In the genomic region with DNA sequence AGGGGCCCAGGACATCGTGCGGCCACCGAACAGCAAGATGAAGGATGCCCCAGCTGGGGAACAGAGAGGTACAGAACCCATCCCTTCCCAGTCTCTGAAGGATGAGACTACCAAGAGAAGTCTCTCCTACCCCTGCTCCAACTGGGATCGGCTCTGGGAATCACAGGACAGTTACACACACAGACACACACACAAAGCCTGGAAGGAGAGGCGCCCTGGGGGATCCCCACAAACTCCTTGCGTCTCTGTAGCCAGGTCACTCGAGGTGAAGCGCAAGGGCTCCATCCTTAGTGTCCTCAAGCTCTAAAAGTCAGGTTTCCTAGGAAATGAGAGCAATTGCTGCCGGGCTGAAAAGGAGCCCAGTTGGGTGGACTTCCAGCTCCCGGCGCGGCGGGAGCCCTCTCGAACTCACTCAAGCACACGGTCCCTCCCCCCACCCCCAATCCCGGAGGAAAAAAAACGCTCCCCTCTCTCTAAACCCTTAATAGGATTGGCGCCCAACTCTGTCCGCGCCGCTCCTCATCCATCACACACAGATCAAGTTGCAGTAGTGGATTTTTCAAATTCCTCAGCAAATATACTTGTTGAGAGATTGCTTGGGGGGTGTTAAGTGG, we compare ENCODE assay signal across 9 mouse cellular contexts. TPM values are rescaled to one million over a fixed set of nuclear protein-coding genes. Genes with fewer than 3 reads are reported as not detected.
DNase-seq lines count a peak whose midpoint lies in the region; ATAC-seq lines count a peak whose summit lies in the region.
"Had no signal": no experiment of that assay in that cellular context is flagged by ENCODE, and none has a peak within 500 bp of the region (broad histone marks: within the 10 kb centered on the region; RNA-seq: fewer than 3 reads in every experiment).

No protein-coding gene starts in this region.

- H3K4me3 ChIP-seq in kidney, embryonic 16.5 days (ENCODE audit: low read length), result peak overlapping the region; percentile 53
- H3K4me3 ChIP-seq in hindbrain, embryonic 11.5 days (ENCODE audit: low read depth, low read length), result peak overlapping the region; percentile 59
- peak overlapping the region; percentile 52 for H3K4me3 ChIP-seq in midbrain, embryonic 12.5 days

- no peak for ATAC-seq in kidney, embryonic 16.5 days (ENCODE audit: low FRiP score, low TSS enrichment)
- no peak for ATAC-seq in hindbrain, embryonic 11.5 days (ENCODE audit: low FRiP score)
- ATAC-seq in midbrain, embryonic 12.5 days (ENCODE audit: low FRiP score, low read depth), result no peak
- ATAC-seq in CD4-positive, CD25-positive, alpha-beta regulatory T cell, adult 4 months, result no peak

- H3K27ac ChIP-seq in kidney, embryonic 16.5 days (ENCODE audit: low read length), result peak overlapping the region; percentile 87
- H3K27ac ChIP-seq in hindbrain, embryonic 11.5 days (ENCODE audit: low read depth, low read length), result peak overlapping the region; percentile 89
- peak overlapping the region; percentile 92 for H3K27ac ChIP-seq in midbrain, embryonic 12.5 days (replicated peaks)
- H3K27ac ChIP-seq: liver, embryonic 14.5 days had no signal

- no peaks in the 10 kb centered on the region for H3K36me3 ChIP-seq in kidney, embryonic 16.5 days (ENCODE audit: insufficient read depth, low read length)
- no peaks in the 10 kb centered on the region for H3K36me3 ChIP-seq in hindbrain, embryonic 11.5 days (ENCODE audit: control insufficient read depth, insufficient read depth, low read length)
- no peaks in the 10 kb centered on the region for H3K36me3 ChIP-seq in midbrain, embryonic 12.5 days

- WGBS in kidney, embryonic 16.5 days, result under 1% methylated on average over 21 of the region's 21 CpGs
- under 1% methylated on average over 21 of the region's 21 CpGs for WGBS in hindbrain, embryonic 11.5 days
- under 1% methylated on average over 21 of the region's 21 CpGs for WGBS in midbrain, embryonic 12.5 days

- H3K9me3 ChIP-seq in kidney, embryonic 16.5 days (ENCODE audit: low read length), result no peaks in the 10 kb centered on the region
- no peaks in the 10 kb centered on the region for H3K9me3 ChIP-seq in hindbrain, embryonic 11.5 days (ENCODE audit: control insufficient read depth, low read length)
- H3K9me3 ChIP-seq in midbrain, embryonic 12.5 days, result no peaks in the 10 kb centered on the region

- peaks cover 27% of the 10 kb centered on the region for H3K27me3 ChIP-seq in kidney, embryonic 16.5 days (ENCODE audit: insufficient read depth, low read length)
- H3K27me3 ChIP-seq in hindbrain, embryonic 11.5 days (ENCODE audit: control insufficient read depth, insufficient read depth, low read length), result no peaks in the 10 kb centered on the region; the same call in 1 of the 2 replicates
- H3K27me3 ChIP-seq in midbrain, embryonic 12.5 days, result peaks cover 36% of the 10 kb centered on the region

- peak overlapping the region; percentile 97 for H3K4me2 ChIP-seq in kidney, embryonic 16.5 days (replicated peaks; ENCODE audit: low read depth, low read length)
- peak overlapping the region; percentile 84 for H3K4me2 ChIP-seq in hindbrain, embryonic 11.5 days (replicated peaks; ENCODE audit: low read depth, low read length)
- peak overlapping the region; percentile 94 for H3K4me2 ChIP-seq in midbrain, embryonic 12.5 days (replicated peaks)

- peak overlapping the region; percentile 68 for H3K9ac ChIP-seq in kidney, embryonic 16.5 days (replicated peaks; ENCODE audit: low read length)
- H3K9ac ChIP-seq in hindbrain, embryonic 11.5 days (ENCODE audit: low read depth, low read length), result peak overlapping the region; percentile 78
- peak overlapping the region; percentile 77 for H3K9ac ChIP-seq in midbrain, embryonic 12.5 days (replicated peaks)
- H3K9ac ChIP-seq: liver, embryonic 14.5 days had no signal

- peaks cover 51% of the 10 kb centered on the region for H3K4me1 ChIP-seq in kidney, embryonic 16.5 days (ENCODE audit: insufficient read depth, low read length)
- peaks cover 8% of the 10 kb centered on the region for H3K4me1 ChIP-seq in hindbrain, embryonic 11.5 days (replicated peaks; ENCODE audit: control insufficient read depth, insufficient read depth, low read length)
- peaks cover 58% of the 10 kb centered on the region for H3K4me1 ChIP-seq in midbrain, embryonic 12.5 days

- DNase-seq in kidney, postnatal 36 days, result no peak
- DNase-seq in embryo, embryonic 10.5 days (ENCODE audit: low spot score), result peak; percentile 83
- peak; percentile 67 for DNase-seq in hindbrain, embryonic 11.5 days (ENCODE audit: low spot score)
- DNase-seq in left cerebral cortex, adult 11 months (ENCODE audit: low spot score), result no peak
- no peak for DNase-seq in right cerebral cortex, postnatal 4 days

RNA-seq across cellular contexts. Expression of gene Gli2, which starts 1.4 kb away (rescaled TPM):
- polyA plus RNA-seq in kidney, embryonic 16.5 days (2015; fragmentation: Nextera tagmentation; extraction: Ambion mirVana), result 6.5 and 7.3 TPM in 2 replicates
- 7.1 and 8.7 TPM in 2 replicates for polyA plus RNA-seq in hindbrain, embryonic 11.5 days (2014; fragmentation: Nextera tagmentation; extraction: Ambion mirVana)
- 8.6 and 9.6 TPM in 2 replicates for polyA plus RNA-seq in midbrain, embryonic 12.5 days (2016; fragmentation: Nextera tagmentation; extraction: Ambion mirVana)
- polyA plus RNA-seq in CD4-positive, CD25-positive, alpha-beta regulatory T cell, adult 4 months (2017; shearing (Covaris generic)), result not detected

Comparison
In these comparisons a context has a peak if more than half of its experiments do, and no peak if none do; other contexts are left out.
1. DNase-seq: peak in embryo, embryonic 10.5 days (single experiment) and hindbrain, embryonic 11.5 days (single experiment); none in kidney, postnatal 36 days (0 of 2), left cerebral cortex, adult 11 months (single experiment) and right cerebral cortex, postnatal 4 days (single experiment).
2. Peak in every context shown above with its lines, with median percentiles within 50 percentile points of each other: H3K27ac ChIP-seq, H3K4me2 ChIP-seq, H3K4me3 ChIP-seq and H3K9ac ChIP-seq.